Mouse (Mus musculus) liver, postnatal 0 days (tissue): Measurements from ENCODE around the gene Blcap. TPM values are rescaled to one million over a fixed set of nuclear protein-coding genes. Genes with fewer than 3 reads are reported as not detected.
A peak's percentile ranks its signal among the peaks of the same experiment; 100 is the strongest.
"Not testable (repeated sequence)": the region's sequence is repeated elsewhere in the genome, so short reads cannot be mapped to it uniquely, and the experiment has no call there.

ENCODE experiments used
- ATAC-seq: fragments of 200-750 bp; cut with Nextera tagmentation; 2 replicates; pipeline ENCODE4 v1.8.0; 2017; ENCODE audit warnings: mild to moderate bottlenecking, moderate library complexity
- DNase-seq: peaks from one replicate; pipeline ENCODE4 v3.0.0-alpha.2; 2016
- H3K27ac ChIP-seq: fragments of 300-500 bp; sonication (generic); 2 replicates; pipeline ENCODE4 v1.5.1; 2014; ENCODE audit warnings: antibody characterized with exemption, moderate library complexity, mild to moderate bottlenecking, low read depth
- H3K27me3 ChIP-seq: fragments of 300-500 bp; sonication (generic); 2 replicates; pipeline ENCODE4 v1.6.1; 2014; ENCODE audit warnings: low read length, control low read depth, mixed read lengths; ENCODE audit not compliant: insufficient read depth
- H3K36me3 ChIP-seq: fragments of 300-500 bp; sonication (generic); replicated peaks from 2 replicates; pipeline ENCODE4 v1.6.1; 2014; ENCODE audit warnings: mild to moderate bottlenecking, control low read depth, low read length, moderate library complexity, mixed read lengths; ENCODE audit not compliant: insufficient read depth
- H3K4me1 ChIP-seq: fragments of 300-500 bp; sonication (generic); 2 replicates; pipeline ENCODE4 v1.6.1; 2014; ENCODE audit warnings: antibody characterized with exemption, mild to moderate bottlenecking, control low read depth; ENCODE audit not compliant: insufficient read depth
- H3K4me2 ChIP-seq: fragments of 300-500 bp; sonication (generic); 2 replicates; pipeline ENCODE4 v1.6.1; 2014; ENCODE audit warnings: low read depth, mild to moderate bottlenecking, low read length, moderate library complexity, mixed read lengths
- H3K4me3 ChIP-seq: fragments of 300-500 bp; sonication (generic); 2 replicates; pipeline ENCODE4 v1.5.1; 2014; ENCODE audit warnings: low read depth, low read length
- H3K9ac ChIP-seq: fragments of 300-500 bp; sonication (generic); replicated peaks from 2 replicates; pipeline ENCODE4 v1.6.1; 2014; ENCODE audit warnings: mild to moderate bottlenecking, moderate library complexity
- H3K9me3 ChIP-seq: fragments of 300-500 bp; sonication (generic); 2 replicates; pipeline ENCODE4 v1.6.1; 2016; ENCODE audit warnings: mild to moderate bottlenecking, control low read depth, low read length, mixed read lengths
- CTCF ChIP-seq: sonication (generic); IDR thresholded peaks from 2 replicates; pipeline ENCODE4 v1.5.1; 2016; ENCODE audit warnings: antibody characterized with exemption, low read depth
- EP300 ChIP-seq: IDR thresholded peaks from 2 replicates; pipeline ENCODE4 v1.6.1; 2016; ENCODE audit warnings: antibody characterized with exemption, low read depth, mild to moderate bottlenecking
- WGBS: fragments of 180-500 bp; shearing (Covaris S2); extraction: QIAGEN DNeasy Blood & Tissue Kit; methylation state at CpG from one replicate; pipeline ENCODE4 v1.1.7; 2014; ENCODE audit not compliant: insufficient replicate concordance; 5-methylcytosine and 5-hydroxymethylcytosine counted together
- polyA plus RNA-seq: library from polyadenylated mRNA; unstranded; fragments of >200 nt; fragmentation: Nextera tagmentation; extraction: Ambion mirVana; gene quantifications from 2 replicates; pipeline ENCODE4 v1.2.1, GENCODE M21; 2015

Blcap gene
- polyA plus RNA-seq, 1 experiment from 2014 or later: 13.3 TPM

DNA sequence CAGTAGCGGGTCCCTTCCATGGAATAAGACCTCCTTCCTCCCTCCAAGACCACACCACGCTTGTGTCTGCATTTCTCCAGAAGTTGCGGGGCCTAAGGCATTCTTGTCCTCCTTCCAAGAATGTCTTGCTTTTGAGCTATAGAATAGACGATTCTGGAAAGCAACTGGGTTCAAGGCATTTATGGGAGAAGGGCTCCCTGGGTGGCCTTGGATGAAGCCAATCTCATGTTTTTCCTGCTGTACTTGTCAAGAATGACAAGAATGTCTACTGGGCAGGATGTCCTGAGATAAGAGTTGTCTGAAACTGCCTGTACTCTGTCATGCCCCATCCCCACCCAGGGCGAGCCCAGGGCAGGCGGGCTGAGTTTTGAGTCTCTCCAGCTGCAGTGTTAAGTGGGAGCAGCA lies 30.4 kb upstream of the Blcap start:
- TF ChIP-seq CTCF (no peak), EP300 (no peak)
- DNase-seq (no peak), ATAC-seq (no peak)

DNA sequence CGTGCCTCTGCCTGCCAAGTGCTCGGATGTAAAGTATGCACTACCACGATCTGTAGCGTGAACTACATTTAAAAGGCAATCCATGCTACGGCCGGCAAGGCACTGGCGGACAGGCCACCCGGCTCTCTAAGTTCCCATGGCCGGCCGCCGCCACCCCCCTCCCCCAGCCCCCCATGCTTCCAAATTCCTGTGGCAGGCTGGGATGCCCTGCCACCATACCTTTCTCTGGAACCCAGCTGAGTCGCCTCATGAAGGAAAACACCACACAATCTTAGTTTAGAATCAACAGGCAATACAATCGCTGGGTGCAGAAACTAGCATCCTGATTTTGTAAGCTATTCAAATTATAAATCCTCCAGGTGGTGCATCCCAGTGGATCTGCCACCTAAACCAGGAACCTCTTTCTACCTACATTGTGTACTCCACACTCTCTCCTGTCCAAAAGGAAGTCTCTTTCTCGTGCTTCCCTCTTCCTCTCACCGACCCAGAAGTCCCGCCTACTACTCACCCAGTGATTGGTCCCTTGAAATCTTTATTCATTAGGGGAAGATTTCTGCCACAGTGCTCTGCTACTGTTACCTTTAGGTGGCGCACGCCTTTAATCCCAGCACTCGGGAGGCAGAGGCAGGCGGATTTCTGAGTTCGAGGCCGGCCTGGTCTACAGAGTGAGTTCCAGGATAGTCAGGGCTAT lies 25.9 kb upstream of the Blcap start:
- DNase-seq (no peak), ATAC-seq (no peak)
- H3K4me2 ChIP-seq: peak overlapping the region; percentile 7; the same call in 1 of the 2 replicates

More for the DNA sequence above, 30.4 kb upstream of the Blcap start:
- H3K4me2 ChIP-seq: no peak overlapping the region
- no peaks in the 10 kb centered on the region for H3K9me3 ChIP-seq
- no peaks in the 10 kb centered on the region for H3K27me3 ChIP-seq
- no peaks in the 10 kb centered on the region for H3K36me3 ChIP-seq
- H3K27ac ChIP-seq: no peak overlapping the region
- no peak overlapping the region for H3K9ac ChIP-seq
- 54% methylated on average over 6 of the region's 6 CpGs for WGBS
- no peak overlapping the region for H3K4me3 ChIP-seq
- H3K4me1 ChIP-seq: no peaks in the 10 kb centered on the region

GRCm38 (mm10) chr2:157585351-157585750 lies 14.3 kb upstream of the Blcap start:
- 41% methylated on average over 6 of the region's 7 CpGs for WGBS
- H3K27me3 ChIP-seq, H3K4me1 ChIP-seq, H3K4me2 ChIP-seq, H3K36me3 ChIP-seq, DNase-seq, H3K9ac ChIP-seq, H3K27ac ChIP-seq, ATAC-seq, H3K9me3 ChIP-seq, H3K4me3 ChIP-seq: not testable (repeated sequence)

More for the DNA sequence above, 25.9 kb upstream of the Blcap start:
- Histone ChIP-seq H3K27me3 (no peaks in the 10 kb centered on the region), H3K4me1 (no peaks in the 10 kb centered on the region), H3K9me3 (no peaks in the 10 kb centered on the region), H3K27ac (no peak overlapping the region), H3K36me3 (no peaks in the 10 kb centered on the region), H3K9ac (no peak overlapping the region), H3K4me3 (no peak overlapping the region)
- 49% methylated on average over 22 of the region's 22 CpGs for WGBS
- TF ChIP-seq CTCF: no peak
- TF ChIP-seq EP300: no peak

DNA sequence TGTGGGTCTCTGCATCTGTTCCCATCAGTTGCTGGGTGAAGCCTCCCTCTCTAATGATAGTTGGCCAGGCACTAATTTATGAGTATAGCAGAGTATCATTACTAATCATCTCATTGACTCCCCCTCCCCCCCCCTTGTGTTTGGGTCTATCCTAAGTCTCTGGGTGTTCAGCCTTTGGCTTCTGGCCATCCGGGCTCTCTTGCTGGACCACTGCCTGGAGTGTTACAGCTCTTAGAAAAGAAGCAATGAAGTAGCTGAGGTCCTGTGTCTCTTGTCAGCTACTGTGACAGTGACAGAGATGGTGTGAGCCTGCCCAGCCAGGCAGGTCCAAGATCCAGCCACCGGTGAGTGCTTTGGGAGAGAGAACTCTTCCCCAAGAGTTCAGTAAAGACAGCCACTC lies 1.7 kb upstream of the Blcap start:
- ATAC-seq: no peak
- Histone ChIP-seq H3K36me3 (no peaks in the 10 kb centered on the region), H3K27me3 (no peaks in the 10 kb centered on the region), H3K9ac (no peak overlapping the region), H3K4me1 (peaks cover 4% of the 10 kb centered on the region; the same call in 1 of the 2 replicates), H3K4me2 (no peak overlapping the region), H3K27ac (no peak overlapping the region), H3K4me3 (no peak overlapping the region), H3K9me3 (no peaks in the 10 kb centered on the region)
- TF ChIP-seq CTCF: no peak
- no peak for DNase-seq
- 66% methylated on average over 2 of the region's 2 CpGs for WGBS

DNA sequence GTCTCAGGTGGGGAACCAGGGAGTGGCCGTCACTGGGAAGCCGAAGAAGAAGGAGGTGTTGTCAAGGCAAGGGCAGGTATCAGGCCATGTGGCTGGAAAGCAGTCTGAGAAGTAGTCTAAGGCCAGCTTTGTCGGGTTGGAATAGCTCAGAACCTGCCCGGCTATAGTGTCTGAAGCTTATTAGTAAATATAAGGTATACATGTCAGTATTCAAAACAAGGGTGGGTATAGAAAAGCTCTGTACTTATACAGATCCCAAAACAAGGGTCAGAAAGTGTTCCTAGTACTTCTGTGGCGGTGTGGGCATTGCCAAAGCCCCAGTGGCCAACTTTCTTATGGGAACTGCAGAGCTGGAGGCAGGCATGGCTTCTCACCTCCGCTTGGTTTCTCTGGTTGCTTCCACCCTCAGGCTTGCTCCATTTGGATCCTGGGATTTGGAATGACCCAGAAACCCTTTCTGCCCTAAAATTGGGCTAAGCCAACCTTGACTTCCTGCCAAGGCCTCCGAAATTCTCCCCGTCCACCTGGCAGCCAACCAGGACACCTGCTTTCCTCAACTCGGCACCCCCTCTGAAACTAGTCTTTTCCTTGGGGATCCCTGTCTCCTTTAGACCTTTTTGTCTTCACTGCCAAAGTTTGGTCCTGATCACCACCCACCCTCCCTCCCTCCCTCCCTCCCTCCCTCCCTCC lies 1.1 kb downstream of the Blcap start:
- Histone ChIP-seq H3K9me3 (no peaks in the 10 kb centered on the region), H3K9ac (no peak overlapping the region), H3K27me3 (no peaks in the 10 kb centered on the region), H3K4me1 (peaks cover 13% of the 10 kb centered on the region), H3K36me3 (no peaks in the 10 kb centered on the region), H3K4me3 (no peak overlapping the region), H3K27ac (peak overlapping the region; percentile 49; the same call in 1 of the 2 replicates), H3K4me2 (no peak overlapping the region)
- ATAC-seq (no peak), DNase-seq (peak; percentile 34)
- no peak for TF ChIP-seq CTCF
- no peak for TF ChIP-seq EP300
- WGBS: 61% methylated on average over 9 of the region's 9 CpGs

DNA sequence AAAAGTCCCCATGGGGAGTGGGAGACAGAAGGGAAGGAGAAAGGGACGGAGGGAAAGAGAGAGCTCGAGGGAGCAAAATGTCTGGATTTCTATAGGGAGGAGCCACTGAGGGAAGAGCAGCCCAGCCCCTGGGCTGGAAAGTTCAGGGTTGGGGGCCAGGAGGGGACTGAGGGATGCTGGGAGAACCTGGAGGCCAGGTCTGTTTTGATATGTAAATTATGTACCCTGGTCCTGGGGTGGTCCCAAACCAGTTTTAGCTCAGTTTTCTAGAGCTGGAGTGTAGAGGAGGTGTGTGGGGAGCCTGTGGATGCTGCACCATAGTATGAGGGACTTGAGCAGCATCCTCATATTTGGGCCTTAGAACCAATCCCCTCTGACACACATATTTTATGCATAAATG lies 2.2 kb downstream of the Blcap start:
- peaks cover 15% of the 10 kb centered on the region for H3K4me1 ChIP-seq
- no peak for DNase-seq
- no peaks in the 10 kb centered on the region for H3K27me3 ChIP-seq
- H3K36me3 ChIP-seq: no peaks in the 10 kb centered on the region
- no peaks in the 10 kb centered on the region for H3K9me3 ChIP-seq
- TF ChIP-seq CTCF: no peak
- H3K4me2 ChIP-seq: no peak overlapping the region
- no peak overlapping the region for H3K9ac ChIP-seq
- H3K4me3 ChIP-seq: no peak overlapping the region
- 48% methylated on average over 2 of the region's 2 CpGs for WGBS
- ATAC-seq: no peak
- no peak overlapping the region for H3K27ac ChIP-seq
